Mouse (Mus musculus) erythroblast, adult 5-6 weeks (primary cell): ENCODE measurements around the gene Pus3. TPM values are rescaled to one million over a fixed set of nuclear protein-coding genes. Genes with fewer than 3 reads are reported as not detected.

Source experiments
- ATAC-seq: replicated peaks from 2 replicates; pipeline ENCODE4 v1.8.0; 2016; ENCODE audit warnings: moderate number of reproducible peaks, mild to moderate bottlenecking, moderate TSS enrichment, inconsistent platforms; ENCODE audit not compliant: poor library complexity, low FRiP score, severe bottlenecking
- total RNA-seq, 2 experiments: library from RNA; stranded (forward) in 1 of 2; stranded (reverse) in 1 of 2; fragments of 150-400 nt in 1 of 2; fragments of 200-764, 138-1000 nt in 1 of 2; gene quantifications; 2 replicates each; pipeline versions ENCODE4 v1.2.3 to v1.2.4; 2015 to 2017; ENCODE audit warnings: low replicate concordance in 2 of 2

The Pus3 gene
- total RNA-seq, 2 experiments from 2014 or later: 1.5 to 3.4 TPM

DNA sequence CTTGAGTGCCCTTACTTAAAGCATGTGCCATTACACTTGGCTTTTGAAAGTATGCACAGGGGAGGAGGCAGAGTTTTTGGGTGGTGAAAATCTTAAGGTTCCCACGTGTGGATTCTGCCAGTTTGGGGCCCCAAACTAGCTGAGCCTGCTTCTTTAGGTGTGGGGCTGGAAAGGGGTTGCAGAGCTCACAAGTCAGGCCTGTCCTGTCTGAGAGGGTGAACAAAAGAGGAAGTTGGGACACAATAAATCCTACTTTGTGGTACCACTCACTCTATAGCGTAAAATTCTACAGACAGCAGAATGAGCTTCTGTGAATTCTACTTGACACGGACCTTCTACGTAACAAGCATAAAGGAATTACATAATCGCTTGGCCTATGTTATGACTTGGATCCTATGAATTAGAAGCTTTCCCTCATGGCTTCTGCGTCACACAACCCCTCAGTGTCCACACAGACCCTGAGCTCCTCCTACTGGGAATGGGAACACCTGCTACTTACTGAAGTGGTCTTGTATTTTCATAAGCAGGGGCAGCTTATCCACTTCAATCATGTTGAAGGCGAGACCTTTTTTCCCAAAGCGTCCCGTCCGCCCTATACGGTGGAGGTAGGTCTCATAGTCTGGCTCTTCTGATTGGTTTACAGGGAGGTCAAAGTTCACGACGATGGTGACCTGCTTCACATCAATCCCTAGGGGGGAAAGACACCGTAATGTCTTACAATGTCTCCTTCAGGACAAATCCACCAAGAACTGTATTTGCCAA lies 15.1 kb upstream of the Pus3 start:
- no peak for ATAC-seq

DNA sequence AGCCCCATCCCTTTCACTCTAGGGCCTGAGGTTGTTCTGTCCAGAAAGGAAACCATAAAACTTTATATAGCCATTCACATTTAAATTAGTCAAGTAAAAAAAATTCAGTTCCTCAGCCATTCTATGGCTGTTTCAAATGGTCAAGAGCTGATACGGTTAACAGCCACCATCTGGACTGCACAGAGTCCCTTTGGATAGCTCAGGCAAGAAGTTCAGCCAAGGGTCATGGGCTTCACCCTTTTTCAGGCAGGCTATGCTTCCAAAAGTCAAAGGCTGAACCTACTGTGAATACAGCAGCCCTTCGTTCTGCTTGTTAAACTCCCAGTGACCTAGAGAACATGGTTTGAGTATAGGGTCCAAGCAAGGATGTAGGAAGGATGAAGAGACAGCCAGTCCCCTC lies 13.7 kb upstream of the Pus3 start:
- no peak for ATAC-seq

- ATAC-seq: no peak
Measured at GRCm38 (mm10) chr9:35545704-35546103, 12.7 kb upstream of the Pus3 start.

- ATAC-seq: no peak
Measured at GRCm38 (mm10) chr9:35546745-35547144, 11.7 kb upstream of the Pus3 start.

- ATAC-seq: no peak
Measured at GRCm38 (mm10) chr9:35548455-35548854, 9.9 kb upstream of the Pus3 start.

- ATAC-seq: no peak
Measured at GRCm38 (mm10) chr9:35556494-35557102, 1.8 kb upstream of the Pus3 start.

- ATAC-seq: peak; percentile 80
Measured at GRCm38 (mm10) chr9:35559009-35559890, 855 bp downstream of the Pus3 start.

GRCm38 (mm10) chr9:35561076-35561475 lies 2.7 kb downstream of the Pus3 start:
- ATAC-seq: no peak

DNA sequence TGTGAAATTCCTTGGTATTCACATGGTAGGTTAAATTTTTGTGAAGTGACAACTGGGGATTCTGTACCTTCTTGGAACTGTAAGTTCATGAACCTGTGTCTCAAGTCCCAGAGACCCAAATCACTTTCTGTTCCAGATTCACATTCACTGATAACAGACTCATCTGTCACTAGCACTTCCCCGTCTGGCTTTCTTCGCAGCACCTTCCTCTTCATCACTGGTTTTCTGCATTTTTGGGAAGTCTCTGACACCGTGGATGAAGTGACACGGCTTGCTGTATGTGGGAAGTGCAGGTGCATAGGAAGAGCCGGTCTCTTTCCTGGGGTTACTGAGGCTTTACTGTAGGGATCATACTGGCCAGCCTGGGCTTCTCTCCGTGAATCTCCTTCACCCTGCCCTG lies 3.2 kb downstream of the Pus3 start:
- no peak for ATAC-seq

GRCm38 (mm10) chr9:35564536-35565240 lies 6.3 kb downstream of the Pus3 start:
- ATAC-seq: no peak

DNA sequence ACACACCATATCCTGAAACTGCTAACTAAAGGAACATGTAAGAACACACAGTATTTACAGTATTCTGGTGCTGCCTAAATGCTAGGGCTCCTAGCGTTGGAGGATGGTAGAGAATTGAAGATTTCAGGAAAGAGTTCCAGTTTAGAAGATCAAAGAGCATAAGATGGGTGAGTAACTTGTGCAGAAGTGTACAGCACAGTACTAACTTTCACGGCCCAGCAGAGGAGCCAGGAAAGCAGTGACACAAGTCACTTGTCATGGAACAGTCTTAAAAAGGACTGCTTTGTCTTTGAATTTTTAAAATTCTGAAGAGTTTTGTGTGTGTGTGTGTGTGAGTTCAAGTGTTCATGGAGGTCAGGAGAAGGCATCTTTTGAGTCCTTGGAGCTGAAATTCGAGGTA lies 9.6 kb downstream of the Pus3 start:
- ATAC-seq: no peak

DNA sequence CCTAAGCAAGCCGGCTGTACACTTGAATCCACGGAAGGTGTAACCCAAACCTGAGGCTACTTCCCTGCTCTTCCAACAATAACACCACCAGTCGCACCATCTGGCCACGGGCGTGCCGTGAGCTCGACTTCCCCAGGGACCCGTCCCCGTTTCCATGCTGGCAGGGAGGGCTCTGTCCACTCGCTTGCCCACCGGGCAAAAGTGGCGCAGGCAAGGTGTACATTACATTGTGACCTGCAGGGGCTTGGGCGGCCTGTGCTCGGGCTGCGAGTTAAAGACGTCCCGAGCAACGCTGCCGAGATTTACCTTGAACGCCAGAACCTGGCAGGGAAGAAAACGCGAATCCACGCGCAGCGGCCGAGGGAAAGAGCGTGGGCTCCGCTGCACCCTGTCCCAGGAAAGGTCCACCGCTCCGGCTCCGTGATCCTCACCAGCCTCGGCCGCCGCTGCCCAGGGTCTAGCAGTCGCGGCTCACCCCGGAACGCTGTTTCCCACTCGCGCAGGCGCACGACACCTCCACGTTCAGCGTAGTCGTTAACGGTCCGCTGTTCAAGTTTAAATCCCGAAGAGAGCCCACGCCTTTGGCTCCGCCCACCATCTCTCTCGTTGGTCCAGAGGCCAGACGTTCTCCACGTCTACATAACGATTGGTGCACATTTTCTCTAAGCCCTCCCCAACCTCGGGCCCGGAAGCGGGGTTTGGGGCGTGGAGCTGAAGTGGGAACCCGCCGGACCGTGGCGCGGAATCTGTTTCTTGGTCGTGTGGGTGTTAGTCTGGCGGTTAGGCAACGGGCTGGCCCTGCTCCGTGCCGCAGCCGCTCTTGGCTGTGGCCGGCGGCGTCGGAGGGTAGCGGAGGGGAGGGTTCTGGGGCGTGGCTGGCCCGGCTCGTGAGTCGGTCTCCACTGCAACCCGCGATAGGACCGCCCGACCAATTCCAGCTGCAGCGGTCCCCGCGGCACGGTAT lies 11.5 kb downstream of the Pus3 start, which contains the start of the genes Pate2 and Hyls1:
Gene Pate2 (plus strand): TSS at position 714 of the 964 bp plus-strand sequence.
Gene Hyls1 (minus strand): TSS at position 828 of the 964 bp plus-strand sequence.
- peak; percentile 97 for ATAC-seq

- no peak for ATAC-seq
Measured at GRCm38 (mm10) chr9:35570663-35571062, 12.3 kb downstream of the Pus3 start.

- ATAC-seq: no peak
Measured at GRCm38 (mm10) chr9:35574416-35574815, 16.0 kb downstream of the Pus3 start.

DNA sequence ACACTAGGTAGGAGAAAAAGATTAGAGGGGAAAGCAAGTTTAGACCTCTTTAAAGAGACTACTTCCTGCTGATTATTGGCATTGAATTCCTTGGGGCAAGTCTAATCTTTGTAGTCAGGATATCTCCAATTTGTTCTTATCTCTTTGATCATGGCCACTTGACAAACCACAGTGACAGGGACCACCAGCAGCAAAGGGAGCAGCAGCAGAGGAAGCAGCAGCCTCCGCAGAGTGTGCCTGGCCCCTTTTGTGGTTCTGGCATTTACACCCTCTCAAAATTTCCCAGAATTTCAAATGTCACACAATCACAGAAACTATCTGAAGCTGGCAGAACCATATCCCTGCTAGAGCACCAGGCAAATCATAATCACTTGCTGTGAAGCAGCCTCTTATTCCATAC lies 29.3 kb downstream of the Pus3 start:
- ATAC-seq: no peak

DNA sequence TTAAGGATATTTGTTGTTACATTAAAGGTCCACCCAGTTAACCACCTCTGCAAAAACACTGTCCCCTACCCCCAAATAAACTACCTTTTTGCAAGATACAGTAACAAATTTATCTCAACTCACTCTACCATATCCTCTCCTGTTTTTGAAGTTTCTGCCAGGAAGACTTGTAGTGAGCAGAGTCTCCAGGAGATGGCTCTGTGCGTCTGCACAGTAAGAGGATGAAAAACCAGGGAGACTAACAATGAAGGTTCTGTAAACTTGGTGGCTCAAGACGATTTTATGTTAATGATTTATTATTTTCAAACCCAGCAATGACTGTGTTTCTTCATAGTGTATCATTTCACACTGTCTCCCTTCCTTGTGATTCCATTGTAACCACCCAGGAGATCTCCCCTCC lies 34.5 kb downstream of the Pus3 start:
- no peak for ATAC-seq

GRCm38 (mm10) chr9:35607647-35608405 lies 49.4 kb downstream of the Pus3 start:
- no peak for ATAC-seq

- no peak for ATAC-seq
Measured at GRCm38 (mm10) chr9:35611841-35612240, 53.4 kb downstream of the Pus3 start, which contains the start of gene Pate4. TSS of gene Pate4 (minus strand) at chr9:35611941.
